Mouse (Mus musculus): ENCODE results near the gene Ncam2. TPM values are rescaled to one million over a fixed set of nuclear protein-coding genes. Genes with fewer than 3 reads are reported as not detected.

Ncam2 gene
- total and polyA plus RNA-seq, 2 experiments: 0.09 to 1.1 TPM

- Histone ChIP-seq H3K4me3 (ENCODE audit: insufficient read depth, low read depth, low read length) (no peak overlapping the region), H3K9ac (ENCODE audit: low read depth, low read length) (no peak overlapping the region), H3K36me3 (ENCODE audit: control insufficient read depth, insufficient read depth, low read length) (no peaks in the 10 kb centered on the region), H3K4me1 (ENCODE audit: control insufficient read depth, insufficient read depth, low read length) (peaks cover 1% of the 10 kb centered on the region; the same call in 1 of the 2 replicates), H3K27me3 (ENCODE audit: control insufficient read depth, insufficient read depth, low read length) (no peaks in the 10 kb centered on the region), H3K79me2 (ENCODE audit: control insufficient read depth, insufficient read depth, low read length) (no peaks in the 10 kb centered on the region), H3K27ac (replicated peaks; ENCODE audit: insufficient read depth, low read depth, low read length) (no peak overlapping the region)
- no peak for DNase-seq (ENCODE audit: extremely low read depth, low read depth, low spot score)
- TF ChIP-seq CTCF (IDR thresholded peaks at IDR 0.05; ENCODE audit: low read depth, low read length) (no peak), POLR2A (IDR thresholded peaks at IDR 0.05; ENCODE audit: extremely low read depth, insufficient read depth, low read length) (no peak)
- 82% methylated on average over 2 of the region's 2 CpGs for WGBS
These were observed 188.1 kb downstream of the Ncam2 start for GRCm38 (mm10) chr16:81388646-81389045.

- WGBS: 13% methylated on average over 7 of the region's 7 CpGs
- peak; percentile 96 for DNase-seq (ENCODE audit: extremely low read depth, low read depth, low spot score)
- Histone ChIP-seq H3K4me1 (ENCODE audit: control insufficient read depth, insufficient read depth, low read length) (peaks cover 14% of the 10 kb centered on the region), H3K79me2 (ENCODE audit: control insufficient read depth, insufficient read depth, low read length) (no peaks in the 10 kb centered on the region), H3K27me3 (ENCODE audit: control insufficient read depth, insufficient read depth, low read length) (no peaks in the 10 kb centered on the region), H3K36me3 (ENCODE audit: control insufficient read depth, insufficient read depth, low read length) (no peaks in the 10 kb centered on the region), H3K27ac (replicated peaks; ENCODE audit: insufficient read depth, low read depth, low read length) (peak overlapping the region; percentile 77; the same call in 1 of the 2 replicates), H3K9ac (ENCODE audit: low read depth, low read length) (peak overlapping the region; percentile 56; the same call in 1 of the 2 replicates), H3K4me3 (ENCODE audit: insufficient read depth, low read depth, low read length) (peak overlapping the region; percentile 63)
- no peak for TF ChIP-seq CTCF (IDR thresholded peaks at IDR 0.05; ENCODE audit: low read depth, low read length)
- TF ChIP-seq POLR2A (IDR thresholded peaks at IDR 0.05; ENCODE audit: extremely low read depth, insufficient read depth, low read length): no peak
These were observed 234.1 kb downstream of the Ncam2 start for GRCm38 (mm10) chr16:81434559-81434958.

GRCm38 (mm10) chr16:81437091-81437867 lies 236.8 kb downstream of the Ncam2 start:
- no peak for TF ChIP-seq CTCF (IDR thresholded peaks at IDR 0.05; ENCODE audit: low read depth, low read length)
- no peak for TF ChIP-seq POLR2A (IDR thresholded peaks at IDR 0.05; ENCODE audit: extremely low read depth, insufficient read depth, low read length)

GRCm38 (mm10) chr16:81437868-81438249 lies 237.4 kb downstream of the Ncam2 start:
- H3K9ac ChIP-seq (ENCODE audit: low read depth, low read length): no peak overlapping the region
- no peaks in the 10 kb centered on the region for H3K36me3 ChIP-seq (ENCODE audit: control insufficient read depth, insufficient read depth, low read length)
- peak; percentile 85 for DNase-seq (ENCODE audit: extremely low read depth, low read depth, low spot score)
- no peak overlapping the region for H3K27ac ChIP-seq (replicated peaks; ENCODE audit: insufficient read depth, low read depth, low read length)
- WGBS: 12% methylated on average over 2 of the region's 2 CpGs
- TF ChIP-seq CTCF (IDR thresholded peaks at IDR 0.05; ENCODE audit: low read depth, low read length): no peak
- no peak for TF ChIP-seq POLR2A (IDR thresholded peaks at IDR 0.05; ENCODE audit: extremely low read depth, insufficient read depth, low read length)
- H3K79me2 ChIP-seq (ENCODE audit: control insufficient read depth, insufficient read depth, low read length): no peaks in the 10 kb centered on the region
- H3K4me1 ChIP-seq (ENCODE audit: control insufficient read depth, insufficient read depth, low read length): peaks cover 14% of the 10 kb centered on the region
- no peaks in the 10 kb centered on the region for H3K27me3 ChIP-seq (ENCODE audit: control insufficient read depth, insufficient read depth, low read length)
- no peak overlapping the region for H3K4me3 ChIP-seq (ENCODE audit: insufficient read depth, low read depth, low read length)

More at GRCm38 (mm10) chr16:81437091-81437867, 236.8 kb downstream of the Ncam2 start:
- peak; percentile 90 for DNase-seq (ENCODE audit: extremely low read depth, low read depth, low spot score)
- no peaks in the 10 kb centered on the region for H3K79me2 ChIP-seq (ENCODE audit: control insufficient read depth, insufficient read depth, low read length)
- H3K27ac ChIP-seq (replicated peaks; ENCODE audit: insufficient read depth, low read depth, low read length): peak overlapping the region; percentile 49; the same call in 1 of the 2 replicates
- no peak overlapping the region for H3K4me3 ChIP-seq (ENCODE audit: insufficient read depth, low read depth, low read length)
- H3K36me3 ChIP-seq (ENCODE audit: control insufficient read depth, insufficient read depth, low read length): no peaks in the 10 kb centered on the region
- H3K9ac ChIP-seq (ENCODE audit: low read depth, low read length): no peak overlapping the region
- H3K27me3 ChIP-seq (ENCODE audit: control insufficient read depth, insufficient read depth, low read length): no peaks in the 10 kb centered on the region
- 52% methylated on average over 5 of the region's 5 CpGs for WGBS
- peaks cover 14% of the 10 kb centered on the region for H3K4me1 ChIP-seq (ENCODE audit: control insufficient read depth, insufficient read depth, low read length)

GRCm38 (mm10) chr16:81450851-81451250 lies 250.4 kb downstream of the Ncam2 start:
- Histone ChIP-seq H3K79me2 (ENCODE audit: control insufficient read depth, insufficient read depth, low read length) (no peaks in the 10 kb centered on the region), H3K27me3 (ENCODE audit: control insufficient read depth, insufficient read depth, low read length) (no peaks in the 10 kb centered on the region), H3K4me1 (ENCODE audit: control insufficient read depth, insufficient read depth, low read length) (no peaks in the 10 kb centered on the region), H3K4me3 (ENCODE audit: insufficient read depth, low read depth, low read length) (no peak overlapping the region), H3K36me3 (ENCODE audit: control insufficient read depth, insufficient read depth, low read length) (no peaks in the 10 kb centered on the region), H3K27ac (replicated peaks; ENCODE audit: insufficient read depth, low read depth, low read length) (no peak overlapping the region), H3K9ac (ENCODE audit: low read depth, low read length) (no peak overlapping the region)
- TF ChIP-seq POLR2A (IDR thresholded peaks at IDR 0.05; ENCODE audit: extremely low read depth, insufficient read depth, low read length) (no peak), CTCF (IDR thresholded peaks at IDR 0.05; ENCODE audit: low read depth, low read length) (no peak)
- WGBS: 92% methylated on average over 5 of the region's 5 CpGs
- no peak for DNase-seq (ENCODE audit: extremely low read depth, low read depth, low spot score)

- Histone ChIP-seq H3K79me2 (ENCODE audit: control insufficient read depth, insufficient read depth, low read length) (no peaks in the 10 kb centered on the region), H3K4me1 (ENCODE audit: control insufficient read depth, insufficient read depth, low read length) (no peaks in the 10 kb centered on the region), H3K27ac (replicated peaks; ENCODE audit: insufficient read depth, low read depth, low read length) (no peak overlapping the region), H3K9ac (ENCODE audit: low read depth, low read length) (no peak overlapping the region), H3K4me3 (ENCODE audit: insufficient read depth, low read depth, low read length) (no peak overlapping the region), H3K27me3 (ENCODE audit: control insufficient read depth, insufficient read depth, low read length) (no peaks in the 10 kb centered on the region), H3K36me3 (ENCODE audit: control insufficient read depth, insufficient read depth, low read length) (no peaks in the 10 kb centered on the region)
- WGBS: 77% methylated on average over 2 of the region's 2 CpGs
- TF ChIP-seq CTCF (IDR thresholded peaks at IDR 0.05; ENCODE audit: low read depth, low read length) (no peak), POLR2A (IDR thresholded peaks at IDR 0.05; ENCODE audit: extremely low read depth, insufficient read depth, low read length) (no peak)
- DNase-seq (ENCODE audit: extremely low read depth, low read depth, low spot score): no peak
These were observed 252.5 kb downstream of the Ncam2 start for GRCm38 (mm10) chr16:81452988-81453387.

All from liver, adult 2 months (tissue).